Mouse (Mus musculus) brain, adult 2 months (tissue): ENCODE results near the gene Spindoc.

ENCODE experiments used
- DNase-seq: peaks from one replicate; pipeline ENCODE4 v3.0.0; 2011; ENCODE audit warnings: low read depth, low spot score

The Spindoc gene

GRCm38 (mm10) chr19:7382903-7383865 is at the start of gene Spindoc:
TSS of gene Spindoc (minus strand) at chr19:7382994.
- peak; percentile 98 for DNase-seq

- DNase-seq = peak; percentile 50
These were observed 42.6 kb upstream of the Spindoc start for GRCm38 (mm10) chr19:7425398-7425775.

DNA sequence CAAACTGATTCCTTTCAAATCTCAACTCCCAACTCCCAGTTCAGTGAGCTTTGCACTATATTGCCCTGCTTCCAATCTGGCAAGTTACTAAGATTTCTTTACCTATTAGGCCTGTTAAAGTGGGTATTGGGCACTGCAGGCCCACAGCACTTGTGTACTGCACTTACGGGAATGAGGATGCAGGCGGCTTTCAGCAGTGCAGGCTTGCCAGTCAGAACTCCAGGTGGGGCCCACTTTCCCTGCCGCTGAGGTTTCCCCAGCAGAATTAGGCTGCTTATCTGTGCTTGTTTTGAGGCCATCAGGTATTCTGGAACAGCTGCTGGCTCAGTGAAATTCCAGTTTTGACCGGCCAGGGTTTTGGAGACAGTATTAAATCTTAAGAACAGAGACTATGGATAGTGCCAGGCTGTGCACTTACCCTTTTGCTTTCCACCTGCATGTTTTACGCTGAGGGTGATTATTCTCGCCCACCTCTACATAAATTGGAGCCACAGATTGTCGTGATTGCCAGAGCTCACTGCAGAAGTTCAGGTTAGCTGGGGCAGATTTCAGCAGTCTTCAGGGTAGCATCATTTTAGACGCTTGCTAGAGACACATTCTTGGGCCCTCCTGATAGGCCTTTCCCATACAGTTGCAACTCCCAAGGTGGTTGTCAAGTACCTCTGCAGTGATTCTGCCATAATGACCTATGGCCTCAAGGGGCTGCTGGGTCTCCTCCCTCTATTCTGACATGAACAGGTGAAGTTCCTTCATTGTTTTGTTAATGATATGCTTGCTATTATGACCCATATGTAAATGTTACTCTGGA is 42.0 kb upstream of the Spindoc start:
- peak; percentile 51 for DNase-seq

DNA sequence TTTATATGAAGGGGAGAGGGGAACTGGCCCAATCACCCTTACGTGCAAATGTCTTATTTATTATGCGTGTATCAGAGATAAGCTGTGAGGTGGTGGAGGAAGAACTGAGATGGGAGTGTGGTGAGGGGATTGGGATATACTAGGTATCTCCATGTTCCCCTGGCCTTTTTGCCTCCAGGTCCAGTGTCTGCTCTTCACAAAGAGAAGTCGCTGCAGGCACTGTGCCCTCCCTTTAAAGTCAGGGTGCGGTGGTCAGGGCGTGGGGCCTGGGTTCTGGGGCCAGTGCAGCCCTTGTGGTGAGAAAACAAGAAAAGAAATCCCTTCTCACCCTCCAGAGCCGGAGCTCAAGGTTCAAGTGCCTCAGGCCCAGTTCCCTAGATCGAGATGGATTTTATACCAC is 41.3 kb upstream of the Spindoc start:
- no peak for DNase-seq

- no peak for DNase-seq
These were observed 40.8 kb upstream of the Spindoc start for GRCm38 (mm10) chr19:7423656-7424030.

- peak; percentile 63 for DNase-seq
These were observed 40.3 kb upstream of the Spindoc start for GRCm38 (mm10) chr19:7423028-7423655.

DNA sequence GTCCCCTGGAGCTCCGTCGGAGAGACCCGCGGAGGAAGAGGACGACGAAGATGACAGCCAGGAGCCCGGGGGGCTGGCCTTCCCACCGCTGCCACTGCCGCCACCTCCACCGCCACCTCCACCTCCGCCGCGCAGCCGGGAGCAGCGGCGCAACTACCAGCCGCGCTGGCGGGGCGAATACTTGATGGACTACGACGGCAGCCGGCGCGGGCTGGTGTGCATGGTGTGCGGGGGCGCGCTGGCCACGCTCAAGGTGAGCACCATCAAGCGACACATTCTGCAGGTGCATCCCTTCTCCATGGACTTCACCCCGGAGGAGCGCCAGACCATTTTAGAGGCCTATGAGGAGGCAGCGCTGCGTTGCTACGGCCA is 39.8 kb upstream of the Spindoc start:
- no peak for DNase-seq

GRCm38 (mm10) chr19:7421602-7422591 is 39.1 kb upstream of the Spindoc start:
- DNase-seq = peak; percentile 77

GRCm38 (mm10) chr19:7420841-7421601 is 38.2 kb upstream of the Spindoc start:
- DNase-seq = no peak

DNA sequence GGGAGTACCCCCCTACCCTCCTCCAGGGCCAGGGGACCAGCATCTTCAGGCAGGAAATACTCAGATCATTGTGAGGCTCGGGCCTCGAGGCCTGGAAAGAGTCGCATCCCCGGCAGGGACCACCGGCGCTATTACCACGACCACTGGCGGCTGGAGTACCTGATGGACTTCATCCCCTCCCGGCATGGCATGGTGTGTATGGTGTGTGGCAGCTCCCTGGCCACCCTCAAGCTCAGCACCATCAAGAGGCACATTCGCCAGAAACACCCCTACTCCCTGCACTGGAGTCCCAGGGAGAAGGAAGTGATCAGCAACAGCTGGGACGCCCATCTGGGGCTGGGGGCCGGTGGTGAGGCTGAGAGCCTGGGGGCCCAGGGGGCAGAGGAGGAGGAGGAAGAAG is 37.3 kb upstream of the Spindoc start:
- DNase-seq = no peak

- DNase-seq = no peak
These were observed 36.3 kb upstream of the Spindoc start for GRCm38 (mm10) chr19:7419134-7419533.

GRCm38 (mm10) chr19:7417911-7418849 is 35.4 kb upstream of the Spindoc start:
- peak; percentile 86 for DNase-seq

GRCm38 (mm10) chr19:7416834-7417735 is 34.3 kb upstream of the Spindoc start, which contains the start of gene 2700081O15Rik:
TSS of gene 2700081O15Rik (plus strand) at chr19:7417625.
- peak; percentile 76 for DNase-seq

GRCm38 (mm10) chr19:7415916-7416833 is 33.4 kb upstream of the Spindoc start:
- no peak for DNase-seq

DNA sequence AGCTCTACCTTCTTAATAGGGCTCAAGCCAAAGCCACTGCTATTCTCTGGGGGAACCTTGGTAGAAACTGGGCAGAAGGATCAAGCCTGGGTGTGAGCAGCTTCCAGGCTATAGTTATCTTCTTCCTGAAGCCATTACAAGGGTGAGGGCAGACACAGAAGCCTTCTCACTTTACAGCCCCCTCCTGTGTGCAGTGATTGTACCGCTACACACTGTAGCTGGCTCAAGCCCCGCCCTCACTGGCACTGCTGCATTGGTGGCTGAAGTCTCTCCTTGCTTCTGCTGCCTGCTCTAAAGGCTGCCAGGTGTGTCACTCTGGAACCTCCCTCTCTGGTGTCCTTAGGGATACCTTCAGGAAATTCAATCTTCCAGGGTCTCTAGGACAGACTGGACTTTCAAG is 29.6 kb upstream of the Spindoc start:
- no peak for DNase-seq

- no peak for DNase-seq
These were observed 21.9 kb upstream of the Spindoc start for GRCm38 (mm10) chr19:7404623-7405229.
